Mouse (Mus musculus) C2C12 (cell line): Measurements from ENCODE around the gene Eif4b.

Source experiments
- CEBPB ChIP-seq: IDR thresholded peaks from one replicate; pipeline ENCODE4 v1.6.1; 2011; ENCODE audit warnings: low read depth, mild to moderate bottlenecking, control low read depth, moderate library complexity
- CTCF ChIP-seq: IDR thresholded peaks from one replicate; pipeline ENCODE4 v1.5.1; 2011; ENCODE audit not compliant: control insufficient read depth, insufficient read depth, insufficient read length
- MAX ChIP-seq: IDR thresholded peaks from one replicate; pipeline ENCODE4 v1.6.1; 2011; ENCODE audit warnings: mild to moderate bottlenecking, control low read depth
- MYOD1 ChIP-seq: IDR thresholded peaks from one replicate; pipeline ENCODE4 v1.6.1; 2011; ENCODE audit warnings: low read depth; ENCODE audit not compliant: control insufficient read depth, insufficient read length
- MYOG ChIP-seq: IDR thresholded peaks from one replicate; pipeline ENCODE4 v1.6.1; 2011; ENCODE audit not compliant: control insufficient read depth, insufficient read length; ENCODE audit errors: extremely low read depth
- USF1 ChIP-seq: IDR thresholded peaks from one replicate; pipeline ENCODE4 v1.6.1; 2011; ENCODE audit warnings: low read depth, mild to moderate bottlenecking, control low read depth, moderate library complexity

- TF ChIP-seq MYOG (no peak), CTCF (no peak), USF1 (no peak), MYOD1 (no peak), MAX (peak; percentile 16), CEBPB (no peak)
Observed at GRCm38 (mm10) chr15:102103371-102103946, 29.9 kb downstream of the Eif4b start.
